Mouse (Mus musculus): ENCODE results near the gene Gm49358.

Gene Gm49358

GRCm38 (mm10) chr10:86778398-86779116, 14.8 kb downstream of the Gm49358 start, which contains the start of gene Nt5dc3:
Gene Nt5dc3 (plus strand): TSS chr10:86779005.
- DNase-seq (ENCODE audit: low spot score in 2 of 2): peak; percentile 98 to 99

DNA sequence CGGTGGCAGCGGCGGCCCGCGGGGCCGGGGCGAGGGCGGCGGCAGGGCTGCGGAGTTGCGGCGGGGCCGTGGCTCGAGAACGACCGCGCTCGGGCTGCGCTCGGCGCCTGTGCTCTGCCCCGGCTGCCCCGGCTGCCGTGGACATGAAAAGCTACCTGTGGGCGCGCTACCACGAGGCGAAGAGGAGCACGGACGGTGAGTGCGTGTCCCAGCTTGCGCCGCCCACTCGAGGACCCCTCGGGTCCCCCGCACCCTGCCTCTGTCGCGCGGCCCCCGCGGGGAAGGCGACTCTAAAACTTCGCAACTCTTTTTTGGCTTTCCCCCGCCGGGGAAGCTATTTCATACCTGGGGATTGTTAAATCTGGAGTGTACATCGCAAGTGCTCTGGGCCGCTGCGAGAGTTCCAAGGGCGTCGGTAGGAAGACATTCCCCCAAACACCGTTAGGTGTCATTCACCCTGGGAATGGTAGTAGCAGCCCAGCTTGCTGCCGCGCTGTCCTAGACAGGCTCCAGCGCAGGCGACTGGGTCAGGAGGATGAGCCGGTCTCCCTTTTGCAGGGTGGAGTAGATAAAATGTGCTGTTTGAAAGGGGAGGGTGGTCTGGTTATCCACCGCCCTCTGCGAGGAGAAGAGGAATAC, 15.5 kb downstream of the Gm49358 start:
- peak; percentile 40 to 44 for DNase-seq (ENCODE audit: low spot score in 2 of 2)

GRCm38 (mm10) chr10:86779816-86780500, 16.2 kb downstream of the Gm49358 start:
- DNase-seq (ENCODE audit: low spot score in 2 of 2): no peak

DNA sequence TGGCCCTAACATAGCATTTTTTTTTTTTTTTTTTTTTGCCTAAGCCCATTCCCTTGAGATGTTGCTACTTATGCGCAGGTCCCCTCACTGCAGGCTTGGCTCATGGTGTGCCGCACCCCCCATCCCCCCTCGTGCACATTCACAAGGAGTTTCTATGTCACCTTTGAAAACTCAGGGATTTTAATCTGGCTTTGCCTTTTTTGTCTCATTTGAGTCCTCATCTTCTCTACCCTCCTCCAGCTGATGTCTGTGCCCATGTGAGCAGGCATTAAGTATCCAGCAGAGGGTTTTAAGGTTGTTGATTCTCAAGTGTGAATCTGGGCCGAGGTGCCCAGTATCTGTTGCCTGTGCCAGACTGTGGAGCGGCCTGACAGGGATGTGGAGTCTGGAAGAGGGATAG, 17.9 kb downstream of the Gm49358 start:
- no peak for DNase-seq (ENCODE audit: low spot score in 2 of 2)

DNA sequence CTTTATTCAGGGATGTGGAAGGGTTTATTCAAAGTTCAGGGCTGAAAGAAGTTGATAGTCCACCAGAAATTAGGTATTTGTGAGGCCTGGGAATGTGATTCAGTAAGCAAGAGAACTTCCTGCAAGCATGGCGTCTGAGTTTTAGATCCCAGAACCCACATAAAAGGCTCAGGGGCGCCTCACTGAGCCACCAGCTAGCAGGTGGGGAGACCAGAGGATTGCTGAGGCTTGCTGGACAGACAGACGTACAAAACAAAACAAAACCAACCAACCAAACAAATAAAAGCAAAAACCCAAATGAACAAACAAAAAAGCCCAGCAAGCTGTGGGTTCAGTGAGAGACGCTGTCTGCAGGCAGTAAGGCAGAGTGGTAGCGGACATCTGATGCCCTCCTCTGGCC, 18.9 kb downstream of the Gm49358 start:
- no peak for DNase-seq (ENCODE audit: low spot score in 2 of 2)

- no peak for DNase-seq (ENCODE audit: low spot score in 2 of 2)
These were observed 19.8 kb downstream of the Gm49358 start for GRCm38 (mm10) chr10:86783561-86783960.

DNA sequence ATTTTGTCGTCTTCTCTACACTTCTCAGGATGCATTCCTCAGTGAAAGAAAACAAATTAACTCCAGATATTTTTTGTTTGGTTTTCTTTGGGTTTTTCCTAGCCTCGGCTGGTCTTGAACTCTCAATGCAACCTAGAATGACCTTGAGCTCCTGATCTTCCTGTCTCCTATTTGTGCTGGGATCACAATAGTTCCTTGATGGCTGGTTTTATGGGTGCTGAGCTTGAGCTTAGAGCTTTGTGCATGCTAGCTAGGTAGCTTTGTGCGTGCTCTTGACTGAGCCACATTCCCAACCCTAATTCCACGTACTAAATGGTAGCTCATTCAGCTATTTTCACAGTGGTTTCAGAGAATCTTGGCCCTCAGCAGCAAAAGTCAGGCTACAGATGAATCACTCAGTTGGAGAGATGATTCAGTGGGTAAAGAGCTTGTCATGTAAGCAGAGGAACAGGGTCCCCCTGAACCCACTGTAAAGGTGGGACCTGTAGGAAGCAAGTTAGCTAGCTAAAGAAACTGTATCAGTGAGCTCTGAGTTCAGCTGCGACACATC, 20.4 kb downstream of the Gm49358 start:
- DNase-seq (ENCODE audit: low spot score in 2 of 2): no peak

- no peak for DNase-seq (ENCODE audit: low spot score in 2 of 2)
These were observed 21.6 kb downstream of the Gm49358 start for GRCm38 (mm10) chr10:86785396-86785795.

DNA sequence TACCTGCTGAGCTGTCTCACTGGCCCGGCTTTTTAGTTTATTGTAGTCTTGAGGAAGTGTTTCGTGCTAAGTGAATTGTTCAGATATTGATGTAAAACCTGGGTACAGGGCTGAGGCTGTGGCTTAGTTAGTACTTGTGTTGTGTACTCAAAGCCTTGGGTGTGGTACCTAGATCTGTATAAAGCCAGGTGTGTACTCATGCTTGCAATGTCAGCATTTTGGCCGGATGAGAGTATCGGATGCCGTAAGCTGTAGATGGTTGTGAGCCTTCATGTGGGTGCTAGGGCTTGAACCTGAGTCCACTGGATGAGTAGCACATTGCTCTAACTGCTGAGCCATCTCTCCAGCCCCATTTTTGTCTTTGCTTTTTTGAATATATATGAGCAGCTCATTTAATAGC, 22.3 kb downstream of the Gm49358 start:
- no peak for DNase-seq (ENCODE audit: low spot score in 2 of 2)

- DNase-seq (ENCODE audit: low spot score in 2 of 2): no peak
These were observed 24.4 kb downstream of the Gm49358 start for GRCm38 (mm10) chr10:86788193-86788592.

GRCm38 (mm10) chr10:86789146-86789672, 25.4 kb downstream of the Gm49358 start:
- no peak for DNase-seq (ENCODE audit: low spot score in 2 of 2)

- DNase-seq (ENCODE audit: low spot score in 2 of 2): no peak
These were observed 27.9 kb downstream of the Gm49358 start for GRCm38 (mm10) chr10:86791507-86792184.

- DNase-seq (ENCODE audit: low spot score in 2 of 2): peak; percentile 73 to 77
These were observed 29.8 kb downstream of the Gm49358 start for GRCm38 (mm10) chr10:86793509-86793951.

DNA sequence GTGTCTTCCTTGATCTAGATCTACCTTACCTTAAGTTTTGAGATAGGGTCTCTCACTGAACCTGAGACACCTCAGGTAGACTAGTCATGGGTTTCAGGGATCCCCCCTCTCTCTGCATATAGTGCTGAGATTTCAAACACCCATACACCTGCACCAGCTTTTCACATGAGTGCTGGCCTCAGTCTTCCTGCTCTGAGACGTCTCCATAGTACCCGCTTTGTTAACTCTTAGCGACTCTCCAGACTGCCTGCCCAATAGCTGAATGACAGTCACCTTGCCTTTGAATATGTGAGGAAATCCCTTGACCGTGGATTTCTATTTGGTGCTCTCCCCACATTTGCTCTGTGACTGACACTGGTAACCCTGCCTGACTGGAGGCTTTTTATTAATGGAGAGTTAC, 30.4 kb downstream of the Gm49358 start:
- DNase-seq (ENCODE audit: low spot score in 2 of 2): no peak

DNA sequence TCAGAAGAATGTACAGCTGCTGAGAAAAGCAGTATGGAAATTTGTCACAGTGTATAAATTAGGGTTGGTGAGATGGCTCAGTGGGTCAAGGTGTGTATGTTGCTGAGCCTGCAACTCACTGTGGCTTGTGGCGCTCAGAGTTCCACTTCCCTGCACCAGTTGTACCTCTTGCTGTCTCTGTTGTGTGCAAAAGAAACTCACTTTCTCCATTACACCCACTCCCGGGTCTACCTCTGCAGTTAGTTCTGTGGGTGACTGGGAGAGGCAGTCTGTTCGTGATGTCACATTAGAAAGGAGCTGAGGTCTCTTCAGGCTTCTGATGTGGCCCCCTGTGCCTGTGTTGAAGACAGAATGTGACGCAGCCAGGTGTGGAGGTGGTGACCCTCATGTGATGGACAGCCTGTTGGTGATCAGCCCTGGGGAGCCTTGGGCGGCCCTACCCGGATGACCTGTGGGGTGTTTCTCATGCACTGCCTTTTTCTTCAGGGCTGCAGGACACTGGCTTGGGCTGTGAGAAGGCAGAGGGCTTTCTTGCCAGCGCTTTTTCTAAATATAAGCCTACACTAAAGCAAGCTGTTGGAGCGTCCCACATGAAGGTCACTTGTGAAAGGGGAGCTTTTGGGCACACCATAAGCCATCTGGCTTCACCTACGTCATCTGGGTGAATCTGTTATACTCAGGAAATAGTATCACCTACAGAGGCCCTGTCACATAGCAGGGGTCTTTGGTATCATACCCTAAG, 31.2 kb downstream of the Gm49358 start:
- peak in 1 of 2 experiments; percentile 52 for DNase-seq (ENCODE audit: low spot score in 2 of 2)

GRCm38 (mm10) chr10:86796073-86796741, 32.4 kb downstream of the Gm49358 start:
- DNase-seq (ENCODE audit: low spot score in 2 of 2): no peak

GRCm38 (mm10) chr10:86807362-86807761, 43.6 kb downstream of the Gm49358 start:
- DNase-seq (ENCODE audit: low spot score in 2 of 2): no peak

- no peak for DNase-seq (ENCODE audit: low spot score in 2 of 2)
These were observed 44.4 kb downstream of the Gm49358 start for GRCm38 (mm10) chr10:86808013-86808758.

DNA sequence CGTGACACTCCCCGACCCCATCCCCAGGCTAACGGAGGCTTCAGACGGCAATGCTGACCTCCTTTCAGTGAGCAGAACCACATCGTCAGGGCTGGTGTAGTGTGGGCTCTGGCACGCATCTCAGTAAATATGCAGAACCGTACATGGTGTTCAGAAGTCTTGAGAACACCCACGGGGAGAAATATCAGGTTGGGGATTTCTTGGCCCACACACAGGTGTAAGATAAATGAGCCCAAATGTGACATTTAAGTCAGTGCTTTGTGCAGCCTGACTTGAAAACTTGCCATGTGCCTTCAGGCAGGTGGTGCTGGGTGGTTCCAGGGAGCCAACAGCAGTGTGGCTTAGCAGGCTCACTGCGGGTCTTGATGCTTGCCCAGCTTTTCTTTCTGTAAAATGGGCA, 46.2 kb downstream of the Gm49358 start:
- no peak for DNase-seq (ENCODE audit: low spot score in 2 of 2)

DNA sequence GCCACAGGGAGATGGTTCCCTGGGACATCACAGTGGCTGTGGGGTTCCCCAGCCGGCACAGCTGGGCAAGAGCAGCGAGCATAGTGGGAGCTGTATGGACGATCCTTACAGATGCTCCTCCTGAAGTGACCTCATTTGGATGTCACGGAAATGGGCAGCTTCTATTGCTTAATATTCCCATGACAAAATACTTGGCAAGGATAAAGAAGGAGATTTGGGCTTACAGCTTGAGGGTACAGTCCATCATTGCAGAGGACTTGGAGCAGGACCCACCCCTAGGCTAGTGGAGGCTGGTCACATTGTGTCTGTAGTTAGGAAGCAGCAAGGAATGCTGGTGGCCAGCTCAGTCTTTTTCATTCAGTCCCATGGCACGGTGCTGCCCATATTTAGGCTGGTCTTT, 46.8 kb downstream of the Gm49358 start:
- no peak for DNase-seq (ENCODE audit: low spot score in 2 of 2)
